Mouse (Mus musculus): ENCODE measurements around the gene Htra3. TPM values are rescaled to one million over a fixed set of nuclear protein-coding genes. Genes with fewer than 3 reads are reported as not detected.
A peak's percentile ranks its signal among the peaks of the same experiment; 100 is the strongest.

The Htra3 gene
- polyA plus RNA-seq, 1 experiment from 2014 or later: 2.3 TPM

GRCm38 (mm10) chr5:35671474-35671891, 8.1 kb downstream of the Htra3 start:
- TF ChIP-seq EP300 (IDR thresholded peaks at IDR 0.05; ENCODE audit: low read depth) (no peak), CTCF (IDR thresholded peaks at IDR 0.05; ENCODE audit: low read depth) (no peak)
- H3K36me3 ChIP-seq (replicated peaks; ENCODE audit: insufficient read depth, low read length): no peaks in the 10 kb centered on the region
- H3K4me2 ChIP-seq (ENCODE audit: low read depth, low read length): no peak overlapping the region
- peaks cover 16% of the 10 kb centered on the region for H3K4me1 ChIP-seq (ENCODE audit: insufficient read depth)
- no peak overlapping the region for H3K9ac ChIP-seq (replicated peaks)
- H3K27ac ChIP-seq (ENCODE audit: low read depth): no peak overlapping the region
- WGBS (ENCODE audit: insufficient replicate concordance): 80% methylated on average over 9 of the region's 9 CpGs
- H3K9me3 ChIP-seq (ENCODE audit: low read length): no peaks in the 10 kb centered on the region
- DNase-seq: no peak
- 0 out of 2 replicates have a peak, but pooled peaks have one; percentile 16 for ATAC-seq
- H3K4me3 ChIP-seq (ENCODE audit: low read depth, low read length): no peak overlapping the region
- H3K27me3 ChIP-seq (ENCODE audit: insufficient read depth, low read length): no peaks in the 10 kb centered on the region

GRCm38 (mm10) chr5:35670412-35670801, 9.2 kb downstream of the Htra3 start:
- Histone ChIP-seq H3K27ac (ENCODE audit: low read depth) (no peak overlapping the region), H3K9ac (replicated peaks) (no peak overlapping the region), H3K4me1 (ENCODE audit: insufficient read depth) (peaks cover 16% of the 10 kb centered on the region), H3K9me3 (ENCODE audit: low read length) (no peaks in the 10 kb centered on the region), H3K36me3 (replicated peaks; ENCODE audit: insufficient read depth, low read length) (no peaks in the 10 kb centered on the region), H3K4me3 (ENCODE audit: low read depth, low read length) (no peak overlapping the region), H3K4me2 (ENCODE audit: low read depth, low read length) (no peak overlapping the region), H3K27me3 (ENCODE audit: insufficient read depth, low read length) (no peaks in the 10 kb centered on the region)
- DNase-seq: peak; percentile 61
- no peak for TF ChIP-seq CTCF (IDR thresholded peaks at IDR 0.05; ENCODE audit: low read depth)
- 25% methylated on average over 6 of the region's 6 CpGs for WGBS (ENCODE audit: insufficient replicate concordance)
- 0 out of 2 replicates have a peak, but pooled peaks have one; percentile 11 for ATAC-seq

GRCm38 (mm10) chr5:35669747-35670411, 9.7 kb downstream of the Htra3 start:
- Histone ChIP-seq H3K27me3 (ENCODE audit: insufficient read depth, low read length) (no peaks in the 10 kb centered on the region), H3K4me2 (ENCODE audit: low read depth, low read length) (no peak overlapping the region), H3K36me3 (replicated peaks; ENCODE audit: insufficient read depth, low read length) (no peaks in the 10 kb centered on the region), H3K4me1 (ENCODE audit: insufficient read depth) (peaks cover 16% of the 10 kb centered on the region), H3K9ac (replicated peaks) (no peak overlapping the region), H3K27ac (ENCODE audit: low read depth) (no peak overlapping the region), H3K4me3 (ENCODE audit: low read depth, low read length) (no peak overlapping the region), H3K9me3 (ENCODE audit: low read length) (no peaks in the 10 kb centered on the region)
- DNase-seq: no peak
- TF ChIP-seq CTCF (IDR thresholded peaks at IDR 0.05; ENCODE audit: low read depth): no peak
- no peak for TF ChIP-seq EP300 (IDR thresholded peaks at IDR 0.05; ENCODE audit: low read depth)
- ATAC-seq: no peak
- 34% methylated on average over 11 of the region's 11 CpGs for WGBS (ENCODE audit: insufficient replicate concordance)

DNA sequence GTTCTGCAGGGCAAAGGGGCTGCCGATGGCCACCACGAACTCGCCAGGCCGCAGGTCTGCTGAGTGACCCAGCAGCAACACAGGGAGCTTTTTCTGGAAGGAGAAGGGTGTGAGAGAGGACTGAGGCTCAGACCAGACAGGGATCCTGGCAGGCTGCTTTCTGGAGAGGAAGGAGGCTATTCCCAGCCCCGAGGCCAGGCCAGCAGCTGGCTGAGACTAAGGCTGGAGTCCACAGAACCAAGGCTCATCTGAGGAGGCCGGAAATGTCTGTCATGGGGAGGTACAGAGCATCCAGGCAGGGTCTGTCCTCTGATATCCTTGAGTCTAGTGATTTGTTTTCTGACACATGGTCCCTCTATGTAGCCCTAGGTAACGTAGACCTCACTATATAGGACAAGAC, 13.4 kb downstream of the Htra3 start:
- no peak for DNase-seq
- H3K36me3 ChIP-seq (replicated peaks; ENCODE audit: insufficient read depth, low read length): no peaks in the 10 kb centered on the region
- no peak overlapping the region for H3K4me3 ChIP-seq (ENCODE audit: low read depth, low read length)
- no peak overlapping the region for H3K27ac ChIP-seq (ENCODE audit: low read depth)
- no peaks in the 10 kb centered on the region for H3K9me3 ChIP-seq (ENCODE audit: low read length)
- 80% methylated on average over 7 of the region's 7 CpGs for whole genome bisulfite sequencing (ENCODE audit: insufficient replicate concordance)
- ATAC-seq: no peak
- TF ChIP-seq CTCF (IDR thresholded peaks at IDR 0.05; ENCODE audit: low read depth) (no peak), EP300 (IDR thresholded peaks at IDR 0.05; ENCODE audit: low read depth) (no peak)
- H3K4me1 ChIP-seq (ENCODE audit: insufficient read depth): no peaks in the 10 kb centered on the region
- H3K27me3 ChIP-seq (ENCODE audit: insufficient read depth, low read length): no peaks in the 10 kb centered on the region
- no peak overlapping the region for H3K4me2 ChIP-seq (ENCODE audit: low read depth, low read length)
- H3K9ac ChIP-seq (replicated peaks): no peak overlapping the region

DNA sequence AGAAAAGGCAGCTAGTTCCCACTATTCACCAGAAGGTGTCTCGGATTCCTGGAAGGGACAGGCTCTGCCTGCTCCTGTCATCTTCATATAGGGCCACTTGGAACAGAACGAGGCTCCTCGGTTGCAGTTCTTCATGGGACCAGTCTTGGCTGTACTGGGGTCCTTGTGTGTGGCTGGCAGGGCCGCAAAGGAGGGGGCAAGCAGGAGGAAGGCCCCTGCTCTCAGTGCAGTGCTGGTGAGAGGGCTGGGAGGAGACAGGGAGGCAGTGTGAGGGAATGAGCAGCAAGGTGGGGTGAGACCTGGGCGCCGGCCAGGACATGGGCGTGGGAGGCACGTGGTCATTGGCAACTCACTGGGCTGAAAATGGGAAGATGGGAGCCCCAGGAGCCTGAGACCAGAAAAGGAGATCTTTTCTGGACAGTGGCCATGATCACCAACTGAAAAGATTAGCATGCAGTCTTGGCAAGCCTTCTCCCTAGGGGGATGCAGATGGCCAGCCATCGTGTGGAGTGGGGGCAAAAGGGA, 17.5 kb downstream of the Htra3 start:
- ATAC-seq: no peak
- Histone ChIP-seq H3K27me3 (ENCODE audit: insufficient read depth, low read length) (no peaks in the 10 kb centered on the region), H3K9ac (replicated peaks) (no peak overlapping the region), H3K4me3 (ENCODE audit: low read depth, low read length) (no peak overlapping the region), H3K9me3 (ENCODE audit: low read length) (no peaks in the 10 kb centered on the region), H3K27ac (ENCODE audit: low read depth) (no peak overlapping the region), H3K4me2 (ENCODE audit: low read depth, low read length) (no peak overlapping the region), H3K4me1 (ENCODE audit: insufficient read depth) (no peaks in the 10 kb centered on the region), H3K36me3 (replicated peaks; ENCODE audit: insufficient read depth, low read length) (no peaks in the 10 kb centered on the region)
- 72% methylated on average over 9 of the region's 9 CpGs for WGBS (ENCODE audit: insufficient replicate concordance)
- DNase-seq: no peak
- TF ChIP-seq EP300 (IDR thresholded peaks at IDR 0.05; ENCODE audit: low read depth) (no peak), CTCF (IDR thresholded peaks at IDR 0.05; ENCODE audit: low read depth) (no peak)

DNA sequence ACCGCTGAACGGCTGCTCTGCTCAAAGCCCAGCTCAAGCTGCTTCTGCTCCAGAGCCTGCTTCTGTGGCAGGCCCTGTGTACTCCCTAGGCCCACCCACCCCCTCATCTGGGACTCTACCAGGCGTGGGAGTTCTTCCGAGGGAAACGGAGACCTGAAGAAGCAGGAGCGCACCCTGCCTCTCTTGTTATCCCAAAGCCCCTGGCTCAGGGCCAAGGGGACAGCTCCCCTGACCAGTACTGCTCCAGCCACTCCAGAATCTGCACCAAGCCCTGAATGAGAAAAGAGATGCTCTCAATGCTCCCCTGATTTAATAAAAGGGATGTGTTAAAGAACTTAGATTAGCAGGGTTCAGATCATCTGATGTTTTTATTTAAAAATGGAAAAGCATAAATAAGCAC, 18.4 kb downstream of the Htra3 start:
- Histone ChIP-seq H3K27ac (ENCODE audit: low read depth) (no peak overlapping the region), H3K4me2 (ENCODE audit: low read depth, low read length) (no peak overlapping the region), H3K4me3 (ENCODE audit: low read depth, low read length) (no peak overlapping the region), H3K36me3 (replicated peaks; ENCODE audit: insufficient read depth, low read length) (no peaks in the 10 kb centered on the region), H3K9ac (replicated peaks) (no peak overlapping the region), H3K4me1 (ENCODE audit: insufficient read depth) (no peaks in the 10 kb centered on the region), H3K9me3 (ENCODE audit: low read length) (no peaks in the 10 kb centered on the region), H3K27me3 (ENCODE audit: insufficient read depth, low read length) (no peaks in the 10 kb centered on the region)
- ATAC-seq (no peak), DNase-seq (no peak)
- 73% methylated on average over 6 of the region's 6 CpGs for WGBS (ENCODE audit: insufficient replicate concordance)
- TF ChIP-seq EP300 (IDR thresholded peaks at IDR 0.05; ENCODE audit: low read depth) (no peak), CTCF (IDR thresholded peaks at IDR 0.05; ENCODE audit: low read depth) (no peak)

Measured in liver, postnatal 0 days (tissue).